Mouse (Mus musculus) hindbrain, postnatal 0 days (tissue): ENCODE measurements around the gene Gprc5b. TPM values are rescaled to one million over a fixed set of nuclear protein-coding genes. Genes with fewer than 3 reads are reported as not detected.

Source experiments
- ATAC-seq: fragments of 200-750 bp; cut with Nextera tagmentation; 2 replicates; pipeline ENCODE4 v1.8.0; 2017; ENCODE audit warnings: mild to moderate bottlenecking, moderate TSS enrichment, moderate library complexity
- DNase-seq: peaks from one replicate; pipeline ENCODE4 v3.0.0-alpha.2; 2015; ENCODE audit warnings: low spot score
- H3K27ac ChIP-seq: fragments of 300-500 bp; sonication (generic); 2 replicates; pipeline ENCODE4 v1.5.1; 2014; ENCODE audit warnings: mild to moderate bottlenecking
- H3K27me3 ChIP-seq: fragments of 300-500 bp; sonication (generic); 2 replicates; pipeline ENCODE4 v1.6.1; 2014; ENCODE audit warnings: low read length, mixed read lengths; ENCODE audit not compliant: insufficient read depth
- H3K36me3 ChIP-seq: fragments of 300-500 bp; sonication (generic); 2 replicates; pipeline ENCODE4 v1.6.1; 2014; ENCODE audit warnings: low read length, mixed read lengths; ENCODE audit not compliant: insufficient read depth
- H3K4me1 ChIP-seq: fragments of 300-500 bp; sonication (generic); 2 replicates; pipeline ENCODE4 v1.6.1; 2014; ENCODE audit warnings: antibody characterized with exemption, low read length, mixed read lengths; ENCODE audit not compliant: insufficient read depth
- H3K4me2 ChIP-seq: fragments of 300-500 bp; sonication (generic); 2 replicates; pipeline ENCODE4 v1.6.1; 2014; ENCODE audit warnings: low read depth, mild to moderate bottlenecking, low read length, moderate library complexity, mixed read lengths
- H3K4me3 ChIP-seq: fragments of 300-500 bp; sonication (generic); 2 replicates; pipeline ENCODE4 v1.5.1; 2014; ENCODE audit warnings: low read length
- H3K9ac ChIP-seq: fragments of 300-500 bp; sonication (generic); replicated peaks from 2 replicates; pipeline ENCODE4 v1.6.1; 2014; ENCODE audit warnings: mild to moderate bottlenecking, low read length, moderate library complexity, mixed read lengths
- H3K9me3 ChIP-seq: fragments of 300-500 bp; sonication (generic); 2 replicates; pipeline ENCODE4 v1.6.1; 2016; ENCODE audit warnings: low read length, mixed read lengths
- CTCF ChIP-seq: IDR thresholded peaks from 2 replicates; pipeline ENCODE4 v1.5.1; 2016; ENCODE audit warnings: antibody characterized with exemption, control low read depth, low read depth
- WGBS: fragments of 180-500 bp; shearing (Covaris S2); extraction: QIAGEN DNeasy Blood & Tissue Kit; methylation state at CpG from one replicate; pipeline ENCODE4 v1.1.7; 2014; 5-methylcytosine and 5-hydroxymethylcytosine counted together
- polyA plus RNA-seq: library from polyadenylated mRNA; unstranded; fragments of >200 nt; fragmentation: Nextera tagmentation; extraction: Ambion mirVana; gene quantifications from 2 replicates; pipeline ENCODE4 v1.2.1, GENCODE M21; 2015
- total RNA-seq: library from RNA; depleted of rRNA; stranded (reverse); fragments of >200 nt; gene quantifications from 2 replicates; pipeline ENCODE4 v1.2.3, GENCODE M21; 2014

The Gprc5b gene
- total and polyA plus RNA-seq, 2 experiments from 2014 or later = 9.5 to 56.9 TPM

- H3K9ac ChIP-seq = no peak overlapping the region
- no peaks in the 10 kb centered on the region for H3K9me3 ChIP-seq
- H3K4me2 ChIP-seq = no peak overlapping the region
- H3K36me3 ChIP-seq = no peaks in the 10 kb centered on the region
- TF ChIP-seq CTCF = no peak
- no peak overlapping the region for H3K4me3 ChIP-seq
- DNase-seq (peak; percentile 66), ATAC-seq (peak; percentile 52)
- 21% methylated on average over 5 of the region's 5 CpGs for WGBS
- H3K4me1 ChIP-seq = peaks cover 21% of the 10 kb centered on the region
- H3K27ac ChIP-seq = no peak overlapping the region
- no peaks in the 10 kb centered on the region for H3K27me3 ChIP-seq
Measured at GRCm38 (mm10) chr7:118972306-118972705, 22.7 kb downstream of the Gprc5b start.

GRCm38 (mm10) chr7:118971499-118971898 is 23.5 kb downstream of the Gprc5b start:
- Histone ChIP-seq H3K9me3 (no peaks in the 10 kb centered on the region), H3K9ac (no peak overlapping the region), H3K4me1 (peaks cover 13% of the 10 kb centered on the region), H3K4me3 (no peak overlapping the region), H3K27me3 (no peaks in the 10 kb centered on the region), H3K27ac (no peak overlapping the region), H3K36me3 (no peaks in the 10 kb centered on the region), H3K4me2 (no peak overlapping the region)
- DNase-seq = no peak
- TF ChIP-seq CTCF = no peak
- 66% methylated on average over 8 of the region's 8 CpGs for WGBS
- no peak for ATAC-seq

- Histone ChIP-seq H3K27me3 (no peaks in the 10 kb centered on the region), H3K4me3 (no peak overlapping the region), H3K9me3 (no peaks in the 10 kb centered on the region), H3K9ac (no peak overlapping the region), H3K4me2 (no peak overlapping the region), H3K27ac (no peak overlapping the region), H3K4me1 (peaks cover 6% of the 10 kb centered on the region; the same call in 1 of the 2 replicates), H3K36me3 (no peaks in the 10 kb centered on the region)
- TF ChIP-seq CTCF = no peak
- DNase-seq (no peak), ATAC-seq (no peak)
- 83% methylated on average over 3 of the region's 3 CpGs for WGBS
Measured at GRCm38 (mm10) chr7:118968870-118969269, 26.1 kb downstream of the Gprc5b start.

DNA sequence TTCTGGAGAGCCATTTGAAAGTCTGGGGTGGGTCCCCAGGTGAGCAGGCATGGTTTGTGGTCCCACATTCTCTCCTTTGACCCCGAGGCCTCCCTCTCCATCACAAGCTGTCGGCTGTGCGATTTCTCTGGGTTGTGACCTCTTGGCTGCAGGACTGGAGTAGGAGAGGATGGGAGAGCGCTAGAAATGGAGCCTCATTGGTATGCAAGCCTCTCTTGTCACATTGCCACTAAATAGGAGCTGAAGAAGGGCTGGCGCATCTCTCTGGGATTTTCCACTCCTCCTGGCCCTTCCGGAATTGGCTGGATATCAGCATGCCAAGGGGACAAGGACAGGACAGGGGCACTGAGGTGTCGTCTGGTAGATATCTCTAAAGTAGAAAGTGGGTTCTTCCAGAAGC is 29.8 kb downstream of the Gprc5b start:
- DNase-seq = no peak
- Histone ChIP-seq H3K4me2 (no peak overlapping the region), H3K4me1 (no peaks in the 10 kb centered on the region), H3K36me3 (no peaks in the 10 kb centered on the region), H3K9ac (no peak overlapping the region), H3K27me3 (no peaks in the 10 kb centered on the region), H3K4me3 (no peak overlapping the region), H3K27ac (no peak overlapping the region), H3K9me3 (no peaks in the 10 kb centered on the region)
- peak; percentile 55; the same call in 1 of the 2 replicates for ATAC-seq
- no peak for TF ChIP-seq CTCF
- WGBS = 25% methylated on average over 7 of the region's 7 CpGs

GRCm38 (mm10) chr7:118964777-118965176 is 30.2 kb downstream of the Gprc5b start:
- H3K4me1 ChIP-seq = no peaks in the 10 kb centered on the region
- WGBS = 15% methylated on average over 3 of the region's 3 CpGs
- ATAC-seq (0 out of 2 replicates have a peak, but pooled peaks have one; percentile 10), DNase-seq (no peak)
- no peak overlapping the region for H3K4me2 ChIP-seq
- H3K27me3 ChIP-seq = no peaks in the 10 kb centered on the region
- no peak for TF ChIP-seq CTCF
- no peaks in the 10 kb centered on the region for H3K9me3 ChIP-seq
- H3K27ac ChIP-seq = no peak overlapping the region
- no peaks in the 10 kb centered on the region for H3K36me3 ChIP-seq
- no peak overlapping the region for H3K4me3 ChIP-seq
- no peak overlapping the region for H3K9ac ChIP-seq

GRCm38 (mm10) chr7:118959209-118959608 is 35.8 kb downstream of the Gprc5b start:
- Histone ChIP-seq H3K27me3 (no peaks in the 10 kb centered on the region), H3K4me1 (no peaks in the 10 kb centered on the region), H3K36me3 (no peaks in the 10 kb centered on the region), H3K4me2 (no peak overlapping the region), H3K4me3 (no peak overlapping the region), H3K27ac (no peak overlapping the region), H3K9ac (no peak overlapping the region), H3K9me3 (no peaks in the 10 kb centered on the region)
- no peak for TF ChIP-seq CTCF
- DNase-seq = no peak
- ATAC-seq = no peak
- 81% methylated on average over 7 of the region's 7 CpGs for WGBS

GRCm38 (mm10) chr7:118956616-118957246 is 38.3 kb downstream of the Gprc5b start:
- Histone ChIP-seq H3K4me1 (no peaks in the 10 kb centered on the region), H3K4me2 (no peak overlapping the region), H3K9ac (no peak overlapping the region), H3K36me3 (no peaks in the 10 kb centered on the region), H3K9me3 (no peaks in the 10 kb centered on the region), H3K4me3 (no peak overlapping the region), H3K27ac (no peak overlapping the region), H3K27me3 (no peaks in the 10 kb centered on the region)
- no peak for DNase-seq
- no peak for ATAC-seq
- WGBS = 72% methylated on average over 4 of the region's 4 CpGs
- no peak for TF ChIP-seq CTCF
